Comparison of ENCODE assay signal across 8 mouse cellular contexts in the genomic region with DNA sequence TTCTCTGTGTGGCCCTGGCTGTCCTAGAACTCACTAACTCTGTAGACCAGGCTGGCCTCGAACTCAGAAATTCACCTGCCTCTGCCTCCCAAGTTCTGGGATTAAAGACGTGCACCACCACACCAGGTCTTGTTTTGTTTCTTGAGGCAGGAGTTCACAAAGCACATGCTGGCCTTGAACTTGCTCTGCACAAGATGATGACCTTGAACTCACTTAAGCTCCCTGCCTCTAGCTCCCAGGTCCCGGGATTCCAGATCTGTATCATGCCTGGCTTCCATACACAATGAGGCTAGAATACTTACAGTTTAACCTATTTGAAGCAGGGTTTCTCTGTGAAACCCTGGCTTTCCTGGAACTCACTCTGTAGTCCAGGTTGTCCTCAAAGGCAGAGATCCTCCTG. TPM values are rescaled to one million over a fixed set of nuclear protein-coding genes. Genes with fewer than 3 reads are reported as not detected.
DNase-seq lines count a peak whose midpoint lies in the region; ATAC-seq lines count a peak whose summit lies in the region.

No protein-coding gene starts in this region.

- H3K4me3 ChIP-seq in limb, embryonic 12.5 days (replicated peaks) = no peak overlapping the region
- H3K4me3 ChIP-seq in limb, embryonic 10.5 days = no peak overlapping the region
- peak overlapping the region; percentile 94; the same call in 1 of the 2 replicates for H3K4me3 ChIP-seq in embryonic facial prominence, embryonic 10.5 days
- H3K4me3 ChIP-seq in hindbrain, embryonic 14.5 days (replicated peaks; ENCODE audit: low read length) = peak overlapping the region; percentile 98
- H3K4me3 ChIP-seq in neural tube, embryonic 12.5 days = no peak overlapping the region

- DNase-seq in limb, embryonic 10.5 days (ENCODE audit: low spot score) = no peak
- DNase-seq in embryonic facial prominence, embryonic 10.5 days (ENCODE audit: low spot score) = no peak
- DNase-seq in hindbrain, embryonic 14.5 days (ENCODE audit: low spot score) = no peak
- DNase-seq in left cerebral cortex, postnatal 14 days (ENCODE audit: low spot score in 2 of 2) = no peak
- no peak for DNase-seq in layer of hippocampus, adult 8-10 months (ENCODE audit: low spot score in 2 of 2)
- no peak for DNase-seq in left cerebral cortex, adult 8-10 months (ENCODE audit: low spot score in 2 of 2)

- intact Hi-C loops in left cerebral cortex, postnatal 14 days (cut with DNase I) = loop anchor here (10.0 kb wide), 1 partner anchor 153 kb away; the partner anchor contains the start of genes Pnn and Trappc6b

- 88% methylated on average over 3 of the region's 3 CpGs for WGBS in limb, embryonic 12.5 days
- 87% methylated on average over 3 of the region's 3 CpGs for WGBS in limb, embryonic 10.5 days
- 91% methylated on average over 3 of the region's 3 CpGs for WGBS in embryonic facial prominence, embryonic 10.5 days
- 89% methylated on average over 3 of the region's 3 CpGs for WGBS in hindbrain, embryonic 14.5 days
- WGBS in neural tube, embryonic 12.5 days = 84% methylated on average over 3 of the region's 3 CpGs

- peak overlapping the region; percentile 92; the same call in 1 of the 2 replicates for H3K4me2 ChIP-seq in limb, embryonic 12.5 days
- H3K4me2 ChIP-seq in hindbrain, embryonic 14.5 days (replicated peaks) = peak overlapping the region; percentile 85
- H3K4me2 ChIP-seq in neural tube, embryonic 12.5 days (replicated peaks) = peak overlapping the region; percentile 85

- no peak overlapping the region for H3K27ac ChIP-seq in limb, embryonic 12.5 days
- no peak overlapping the region for H3K27ac ChIP-seq in limb, embryonic 10.5 days
- no peak overlapping the region for H3K27ac ChIP-seq in embryonic facial prominence, embryonic 10.5 days (replicated peaks)
- no peak overlapping the region for H3K27ac ChIP-seq in hindbrain, embryonic 14.5 days
- H3K27ac ChIP-seq in neural tube, embryonic 12.5 days = no peak overlapping the region

- no peak for ATAC-seq in limb, embryonic 12.5 days (ENCODE audit: insufficient number of reproducible peaks, insufficient read depth, low FRiP score, low TSS enrichment, low read depth)
- no peak for ATAC-seq in hindbrain, embryonic 14.5 days (ENCODE audit: low FRiP score)
- ATAC-seq in neural tube, embryonic 12.5 days (ENCODE audit: low FRiP score, low read depth) = no peak

- H3K4me1 ChIP-seq in limb, embryonic 12.5 days (replicated peaks) = peaks cover 13% of the 10 kb centered on the region
- peaks cover 16% of the 10 kb centered on the region for H3K4me1 ChIP-seq in limb, embryonic 10.5 days
- H3K4me1 ChIP-seq in embryonic facial prominence, embryonic 10.5 days = peaks cover 14% of the 10 kb centered on the region
- peaks cover 31% of the 10 kb centered on the region for H3K4me1 ChIP-seq in hindbrain, embryonic 14.5 days (replicated peaks; ENCODE audit: control insufficient read depth, insufficient read depth, low read length)
- H3K4me1 ChIP-seq in neural tube, embryonic 12.5 days = peaks cover 20% of the 10 kb centered on the region

- H3K36me3 ChIP-seq in limb, embryonic 12.5 days = peaks cover under 1% of the 10 kb centered on the region; the same call in 1 of the 2 replicates
- 0 out of 2 replicates have a peak, but pooled peaks cover 2% of the 10 kb centered on the region for H3K36me3 ChIP-seq in limb, embryonic 10.5 days
- peaks cover 4% of the 10 kb centered on the region for H3K36me3 ChIP-seq in embryonic facial prominence, embryonic 10.5 days (replicated peaks)
- H3K36me3 ChIP-seq in hindbrain, embryonic 14.5 days (replicated peaks; ENCODE audit: control insufficient read depth, insufficient read depth) = no peaks in the 10 kb centered on the region
- H3K36me3 ChIP-seq in neural tube, embryonic 12.5 days = peaks cover under 1% of the 10 kb centered on the region; the same call in 1 of the 2 replicates

- H3K9me3 ChIP-seq in limb, embryonic 12.5 days = no peaks in the 10 kb centered on the region
- H3K9me3 ChIP-seq in limb, embryonic 10.5 days (replicated peaks) = no peaks in the 10 kb centered on the region
- H3K9me3 ChIP-seq in embryonic facial prominence, embryonic 10.5 days = 0 out of 2 replicates have a peak, but pooled peaks cover 4% of the 10 kb centered on the region
- no peaks in the 10 kb centered on the region for H3K9me3 ChIP-seq in hindbrain, embryonic 14.5 days (ENCODE audit: control insufficient read depth, low read length)
- H3K9me3 ChIP-seq in neural tube, embryonic 12.5 days = no peaks in the 10 kb centered on the region

- no peak overlapping the region for H3K9ac ChIP-seq in limb, embryonic 12.5 days (replicated peaks)
- H3K9ac ChIP-seq in hindbrain, embryonic 14.5 days = peak overlapping the region; percentile 88
- peak overlapping the region; percentile 90; the same call in 1 of the 2 replicates for H3K9ac ChIP-seq in neural tube, embryonic 12.5 days

- H3K27me3 ChIP-seq in limb, embryonic 12.5 days = no peaks in the 10 kb centered on the region
- H3K27me3 ChIP-seq in limb, embryonic 10.5 days (ENCODE audit: low read depth, poor library complexity, severe bottlenecking) = no peaks in the 10 kb centered on the region
- H3K27me3 ChIP-seq in embryonic facial prominence, embryonic 10.5 days (replicated peaks; ENCODE audit: low read depth, poor library complexity, severe bottlenecking) = no peaks in the 10 kb centered on the region
- no peaks in the 10 kb centered on the region for H3K27me3 ChIP-seq in hindbrain, embryonic 14.5 days (ENCODE audit: control insufficient read depth, insufficient read depth, low read length)
- no peaks in the 10 kb centered on the region for H3K27me3 ChIP-seq in neural tube, embryonic 12.5 days (replicated peaks)

RNA-seq across cellular contexts. Expression of gene Fbxo33, which starts 2.2 kb away (rescaled TPM):
- polyA plus RNA-seq in limb, embryonic 12.5 days (2016; fragmentation: Nextera tagmentation; extraction: Ambion mirVana) = 11.2 and 12.1 TPM in 2 replicates
- 7.0 and 7.3 TPM in 2 replicates for polyA plus RNA-seq in limb, embryonic 10.5 days (2016; fragmentation: Nextera tagmentation; extraction: Ambion mirVana)
- polyA plus RNA-seq in embryonic facial prominence, embryonic 10.5 days (2016; fragmentation: Nextera tagmentation; extraction: Ambion mirVana) = 7.6 and 8.5 TPM in 2 replicates
- 10.7 and 11.1 TPM in 2 replicates for polyA plus RNA-seq in hindbrain, embryonic 14.5 days (2014; fragmentation: Nextera tagmentation; extraction: Ambion mirVana)
- 9.9 and 10.8 TPM in 2 replicates for polyA plus RNA-seq in neural tube, embryonic 12.5 days (2016; fragmentation: Nextera tagmentation; extraction: Ambion mirVana)
- 10 to 100 TPM; 35.1 to 42.7 TPM for total RNA-seq in left cerebral cortex, postnatal 14 days (2021)
- 10 to 100 TPM; 49.3 to 71.1 (median 61.7) TPM for total RNA-seq in layer of hippocampus, adult 8-10 months (2022)
- 10 to 100 TPM; 61.8 to 74.9 (median 63.7) TPM for total RNA-seq in left cerebral cortex, adult 8-10 months (2022)

Comparison
In these comparisons a context has a peak if more than half of its experiments do, and no peak if none do; other contexts are left out.
1. H3K4me3 ChIP-seq: peak in embryonic facial prominence, embryonic 10.5 days (single experiment) and hindbrain, embryonic 14.5 days (single experiment); none in limb, embryonic 12.5 days (single experiment), limb, embryonic 10.5 days (single experiment) and neural tube, embryonic 12.5 days (single experiment).
2. Peak in every context shown above with its lines, with median percentiles within 50 percentile points of each other: H3K4me2 ChIP-seq.